Mouse (Mus musculus) heart, postnatal 0 days (tissue): ENCODE data around the gene Ppcs. TPM values are rescaled to one million over a fixed set of nuclear protein-coding genes. Genes with fewer than 3 reads are reported as not detected.
A peak's percentile ranks its signal among the peaks of the same experiment; 100 is the strongest.

Source experiments
- ATAC-seq: fragments of 200-750 bp; cut with Nextera tagmentation; 2 replicates; pipeline ENCODE4 v1.8.0; 2017; ENCODE audit warnings: low read depth, moderate number of reproducible peaks, moderate library complexity; ENCODE audit not compliant: insufficient read depth
- DNase-seq: peaks from one replicate; pipeline ENCODE4 v3.0.0-alpha.2; 2016; ENCODE audit warnings: low spot score
- H3K27ac ChIP-seq: fragments of 300-500 bp; sonication (generic); 2 replicates; pipeline ENCODE4 v1.5.1; 2014; ENCODE audit warnings: low read depth, mild to moderate bottlenecking
- H3K27me3 ChIP-seq: fragments of 300-500 bp; sonication (generic); 2 replicates; pipeline ENCODE4 v1.6.1; 2014; ENCODE audit warnings: low read length, mixed read lengths; ENCODE audit not compliant: control insufficient read depth, insufficient read depth
- H3K36me3 ChIP-seq: fragments of 300-500 bp; sonication (generic); replicated peaks from 2 replicates; pipeline ENCODE4 v1.6.1; 2014; ENCODE audit warnings: low read length, mixed read lengths; ENCODE audit not compliant: control insufficient read depth, insufficient read depth
- H3K4me1 ChIP-seq: fragments of 300-500 bp; sonication (generic); 2 replicates; pipeline ENCODE4 v1.6.1; 2014; ENCODE audit warnings: antibody characterized with exemption; ENCODE audit not compliant: control insufficient read depth, insufficient read depth
- H3K4me2 ChIP-seq: fragments of 300-500 bp; sonication (generic); 2 replicates; pipeline ENCODE4 v1.6.1; 2014; ENCODE audit warnings: low read depth, mild to moderate bottlenecking, low read length, moderate library complexity
- H3K4me3 ChIP-seq: fragments of 300-500 bp; sonication (generic); 2 replicates; pipeline ENCODE4 v1.5.1; 2014; ENCODE audit warnings: low read depth, low read length
- H3K9ac ChIP-seq: fragments of 300-500 bp; sonication (generic); replicated peaks from 2 replicates; pipeline ENCODE4 v1.6.1; 2014; ENCODE audit warnings: low read depth, low read length, mixed read lengths
- H3K9me3 ChIP-seq: fragments of 300-500 bp; sonication (generic); replicated peaks from 2 replicates; pipeline ENCODE4 v1.6.1; 2016; ENCODE audit warnings: low read length; ENCODE audit not compliant: control insufficient read depth
- CTCF ChIP-seq: IDR thresholded peaks from 2 replicates; pipeline ENCODE4 v1.5.1; 2016; ENCODE audit warnings: antibody characterized with exemption, control low read depth, low read depth
- EP300 ChIP-seq: IDR thresholded peaks from 2 replicates; pipeline ENCODE4 v1.6.1; 2016; ENCODE audit warnings: antibody characterized with exemption, low read depth
- WGBS: fragments of 180-500 bp; shearing (Covaris S2); extraction: QIAGEN DNeasy Blood & Tissue Kit; methylation state at CpG from one replicate; pipeline ENCODE4 v1.1.7; 2014; 5-methylcytosine and 5-hydroxymethylcytosine counted together
- polyA plus RNA-seq: library from polyadenylated mRNA; unstranded; fragments of >200 nt; fragmentation: Nextera tagmentation; extraction: Ambion mirVana; gene quantifications from 2 replicates; pipeline ENCODE4 v1.2.1, GENCODE M21; 2015
- total RNA-seq: library from RNA; depleted of rRNA; stranded (reverse); fragments of >200 nt; gene quantifications from 2 replicates; pipeline ENCODE4 v1.2.3, GENCODE M21; 2014; ENCODE audit warnings: low replicate concordance; rRNA removed

Ppcs gene
- 17.4 and 22.5 TPM in 2 replicates for total RNA-seq
- 39.3 and 40.0 TPM in 2 replicates for polyA plus RNA-seq

- peak within 1 kb of the TSS; percentile 90 for H3K27ac ChIP-seq
- peaks cover 15% of the 10 kb centered on the region for H3K4me1 ChIP-seq
- TF ChIP-seq EP300 (no peak; the same call in none of the 2 replicates), CTCF (no peak)
- no peaks in the 10 kb centered on the region; the same call in 1 of the 2 replicates for H3K36me3 ChIP-seq
- WGBS, result 0% methylated on average over 52 of the region's 52 CpGs
- H3K4me3 ChIP-seq, result peak within 1 kb of the TSS; percentile 70
- peak; percentile 91 for ATAC-seq
- peak within 1 kb of the TSS; percentile 67 for H3K4me2 ChIP-seq
- DNase-seq, result peak; percentile 95
- H3K27me3 ChIP-seq, result no peaks in the 10 kb centered on the region
- H3K9ac ChIP-seq, result peak within 1 kb of the TSS; percentile 57
- no peaks in the 10 kb centered on the region for H3K9me3 ChIP-seq
Observed at GRCm38 (mm10) chr4:119422294-119422964, at the start of gene Ppcs, which contains the start of gene Zmynd12. Gene Ppcs, minus strand, starts transcription at chr4:119422420. Gene Zmynd12, plus strand, starts transcription at chr4:119422814.

GRCm38 (mm10) chr4:119467720-119468380 is 45.6 kb upstream of the Ppcs start:
- ATAC-seq (no peak), DNase-seq (no peak)
- H3K36me3 ChIP-seq, result no peaks in the 10 kb centered on the region
- TF ChIP-seq EP300, result no peak
- TF ChIP-seq CTCF, result no peak
- H3K9me3 ChIP-seq, result no peaks in the 10 kb centered on the region
- no peak overlapping the region for H3K27ac ChIP-seq
- H3K4me1 ChIP-seq, result peaks cover 9% of the 10 kb centered on the region; the same call in 1 of the 2 replicates
- H3K27me3 ChIP-seq, result no peaks in the 10 kb centered on the region
- no peak overlapping the region for H3K4me2 ChIP-seq
- no peak overlapping the region for H3K9ac ChIP-seq
- no peak overlapping the region for H3K4me3 ChIP-seq
- 79% methylated on average over 16 of the region's 16 CpGs for WGBS

DNA sequence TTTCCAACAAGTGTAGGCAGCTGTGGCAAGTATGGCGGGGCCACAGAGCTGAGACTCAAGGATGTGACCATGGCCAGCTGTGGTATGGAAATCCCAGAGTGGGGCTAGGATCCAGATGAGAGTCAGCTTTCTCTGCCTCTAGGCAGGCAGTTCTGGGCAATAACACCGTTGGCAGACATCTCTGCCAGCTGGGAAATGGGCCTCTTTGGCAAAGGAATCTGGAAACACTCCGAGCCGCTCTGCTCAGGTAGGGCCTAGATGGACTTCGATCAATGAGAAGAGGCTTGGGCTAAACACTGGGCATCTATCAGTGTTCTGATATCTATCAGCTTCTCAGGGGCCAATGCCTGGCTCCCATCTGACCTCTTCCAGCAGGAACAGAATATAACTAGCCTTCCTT is 43.6 kb upstream of the Ppcs start:
- Histone ChIP-seq H3K36me3 (no peaks in the 10 kb centered on the region), H3K4me2 (no peak overlapping the region), H3K27me3 (no peaks in the 10 kb centered on the region), H3K4me1 (peaks cover 9% of the 10 kb centered on the region; the same call in 1 of the 2 replicates), H3K4me3 (no peak overlapping the region), H3K9ac (no peak overlapping the region), H3K9me3 (no peaks in the 10 kb centered on the region), H3K27ac (no peak overlapping the region)
- DNase-seq, result no peak
- TF ChIP-seq EP300 (no peak), CTCF (no peak)
- ATAC-seq, result no peak
- WGBS, result 94% methylated on average over 5 of the region's 5 CpGs

DNA sequence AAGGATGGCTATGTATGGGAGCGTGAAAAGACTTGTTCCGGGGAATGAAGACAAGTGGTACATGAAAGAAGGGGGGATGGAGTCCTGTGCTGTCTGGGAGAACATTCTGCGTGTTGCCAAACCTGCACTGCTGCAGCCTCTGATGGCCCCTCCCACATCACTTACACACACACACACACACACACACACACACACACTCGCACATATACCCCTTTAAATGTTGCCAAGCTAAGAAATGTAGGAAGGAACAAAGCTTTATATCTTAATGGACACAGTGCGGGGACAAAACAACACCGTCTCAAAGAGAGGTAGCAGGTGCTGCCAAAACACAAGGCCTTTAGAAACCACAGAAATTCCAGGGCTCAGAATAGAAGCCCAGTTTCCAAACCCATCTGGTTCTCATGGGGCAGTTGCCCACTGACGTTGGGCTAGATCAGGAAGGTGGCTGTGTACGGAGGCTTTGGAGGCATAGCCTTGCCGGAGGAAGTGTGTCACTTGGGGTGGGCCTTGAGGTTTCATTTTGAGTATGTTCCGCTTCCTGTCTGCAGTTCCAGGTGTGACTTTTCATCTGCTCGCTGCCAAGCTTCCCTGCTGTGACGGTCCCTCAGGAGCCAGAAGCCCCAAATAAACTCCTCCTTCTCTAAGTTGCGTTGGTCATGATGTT is 41.7 kb upstream of the Ppcs start:
- no peak overlapping the region for H3K9ac ChIP-seq
- H3K4me1 ChIP-seq, result peaks cover 9% of the 10 kb centered on the region; the same call in 1 of the 2 replicates
- TF ChIP-seq EP300 (no peak), CTCF (no peak)
- 50% methylated on average over 13 of the region's 13 CpGs for WGBS
- no peaks in the 10 kb centered on the region for H3K27me3 ChIP-seq
- DNase-seq (no peak), ATAC-seq (peak; percentile 22)
- H3K36me3 ChIP-seq, result no peaks in the 10 kb centered on the region
- peak overlapping the region; percentile 87 for H3K27ac ChIP-seq
- H3K9me3 ChIP-seq, result no peaks in the 10 kb centered on the region
- no peak overlapping the region for H3K4me3 ChIP-seq
- H3K4me2 ChIP-seq, result peak overlapping the region; percentile 16; the same call in 1 of the 2 replicates
